Mouse (Mus musculus): ENCODE results near the gene Magi1. TPM values are rescaled to one million over a fixed set of nuclear protein-coding genes. Genes with fewer than 3 reads are reported as not detected.

Gene Magi1
- polyA plus RNA-seq, 1 experiment from 2014 or later: 6.2 TPM

GRCm38 (mm10) chr6:93822221-93822897, 461.4 kb downstream of the Magi1 start:
- Histone ChIP-seq H3K9me3 (replicated peaks; ENCODE audit: low read length) (no peaks in the 10 kb centered on the region), H3K27me3 (ENCODE audit: insufficient read depth, low read length) (no peaks in the 10 kb centered on the region), H3K27ac (no peak overlapping the region), H3K4me1 (replicated peaks; ENCODE audit: insufficient read depth, low read length) (peaks cover 4% of the 10 kb centered on the region; the same call in 1 of the 2 replicates), H3K9ac (ENCODE audit: low read depth, low read length) (no peak overlapping the region), H3K4me3 (replicated peaks; ENCODE audit: low read depth, low read length) (no peak overlapping the region), H3K36me3 (ENCODE audit: insufficient read depth, low read length) (no peaks in the 10 kb centered on the region), H3K4me2 (ENCODE audit: low read length) (0 out of 2 replicates have a peak overlapping the region, but pooled peaks have one; percentile 10)
- DNase-seq (ENCODE audit: low spot score) (peak; percentile 61), ATAC-seq (replicated peaks; ENCODE audit: low FRiP score, low read depth) (no peak)
- TF ChIP-seq CTCF (IDR thresholded peaks at IDR 0.05; ENCODE audit: low read depth): no peak
- 30% methylated on average over 9 of the region's 9 CpGs for WGBS

- ATAC-seq (replicated peaks; ENCODE audit: low FRiP score, low read depth) (no peak), DNase-seq (ENCODE audit: low spot score) (peak; percentile 62)
- H3K4me2 ChIP-seq (ENCODE audit: low read length): no peak overlapping the region
- peak overlapping the region; percentile 42; the same call in 1 of the 2 replicates for H3K27ac ChIP-seq
- H3K27me3 ChIP-seq (ENCODE audit: insufficient read depth, low read length): no peaks in the 10 kb centered on the region
- no peak overlapping the region for H3K4me3 ChIP-seq (replicated peaks; ENCODE audit: low read depth, low read length)
- no peak overlapping the region for H3K9ac ChIP-seq (ENCODE audit: low read depth, low read length)
- no peaks in the 10 kb centered on the region for H3K36me3 ChIP-seq (ENCODE audit: insufficient read depth, low read length)
- H3K9me3 ChIP-seq (replicated peaks; ENCODE audit: low read length): no peaks in the 10 kb centered on the region
- H3K4me1 ChIP-seq (replicated peaks; ENCODE audit: insufficient read depth, low read length): peaks cover 4% of the 10 kb centered on the region; the same call in 1 of the 2 replicates
- 26% methylated on average over 7 of the region's 7 CpGs for WGBS
- no peak for TF ChIP-seq CTCF (IDR thresholded peaks at IDR 0.05; ENCODE audit: low read depth)
Observed at GRCm38 (mm10) chr6:93821512-93821911, 462.2 kb downstream of the Magi1 start.

- no peak overlapping the region for H3K4me2 ChIP-seq (ENCODE audit: low read length)
- H3K27me3 ChIP-seq (ENCODE audit: insufficient read depth, low read length): no peaks in the 10 kb centered on the region
- 46% methylated on average over 6 of the region's 6 CpGs for WGBS
- H3K27ac ChIP-seq: no peak overlapping the region
- peaks cover 4% of the 10 kb centered on the region; the same call in 1 of the 2 replicates for H3K4me1 ChIP-seq (replicated peaks; ENCODE audit: insufficient read depth, low read length)
- H3K9ac ChIP-seq (ENCODE audit: low read depth, low read length): no peak overlapping the region
- no peak for TF ChIP-seq CTCF (IDR thresholded peaks at IDR 0.05; ENCODE audit: low read depth)
- no peak overlapping the region for H3K4me3 ChIP-seq (replicated peaks; ENCODE audit: low read depth, low read length)
- ATAC-seq (replicated peaks; ENCODE audit: low FRiP score, low read depth): no peak
- no peaks in the 10 kb centered on the region for H3K36me3 ChIP-seq (ENCODE audit: insufficient read depth, low read length)
- DNase-seq (ENCODE audit: low spot score): peak; percentile 39
- no peaks in the 10 kb centered on the region for H3K9me3 ChIP-seq (replicated peaks; ENCODE audit: low read length)
Observed at GRCm38 (mm10) chr6:93819888-93820287, 463.8 kb downstream of the Magi1 start.

GRCm38 (mm10) chr6:93819282-93819681, 464.4 kb downstream of the Magi1 start:
- no peak for DNase-seq (ENCODE audit: low spot score)
- no peaks in the 10 kb centered on the region for H3K36me3 ChIP-seq (ENCODE audit: insufficient read depth, low read length)
- no peak for TF ChIP-seq CTCF (IDR thresholded peaks at IDR 0.05; ENCODE audit: low read depth)
- no peak overlapping the region for H3K4me3 ChIP-seq (replicated peaks; ENCODE audit: low read depth, low read length)
- no peak overlapping the region for H3K27ac ChIP-seq
- H3K9ac ChIP-seq (ENCODE audit: low read depth, low read length): no peak overlapping the region
- ATAC-seq (replicated peaks; ENCODE audit: low FRiP score, low read depth): no peak
- WGBS: 88% methylated on average over 4 of the region's 4 CpGs
- H3K27me3 ChIP-seq (ENCODE audit: insufficient read depth, low read length): no peaks in the 10 kb centered on the region
- no peaks in the 10 kb centered on the region for H3K9me3 ChIP-seq (replicated peaks; ENCODE audit: low read length)
- H3K4me2 ChIP-seq (ENCODE audit: low read length): no peak overlapping the region
- peaks cover 4% of the 10 kb centered on the region; the same call in 1 of the 2 replicates for H3K4me1 ChIP-seq (replicated peaks; ENCODE audit: insufficient read depth, low read length)

- no peak overlapping the region for H3K4me2 ChIP-seq (ENCODE audit: low read length)
- ATAC-seq (replicated peaks; ENCODE audit: low FRiP score, low read depth) (no peak), DNase-seq (ENCODE audit: low spot score) (no peak)
- H3K27me3 ChIP-seq (ENCODE audit: insufficient read depth, low read length): no peaks in the 10 kb centered on the region
- H3K4me1 ChIP-seq (replicated peaks; ENCODE audit: insufficient read depth, low read length): peaks cover 4% of the 10 kb centered on the region; the same call in 1 of the 2 replicates
- H3K9me3 ChIP-seq (replicated peaks; ENCODE audit: low read length): no peaks in the 10 kb centered on the region
- 45% methylated on average over 4 of the region's 4 CpGs for WGBS
- no peaks in the 10 kb centered on the region for H3K36me3 ChIP-seq (ENCODE audit: insufficient read depth, low read length)
- no peak for TF ChIP-seq CTCF (IDR thresholded peaks at IDR 0.05; ENCODE audit: low read depth)
- H3K9ac ChIP-seq (ENCODE audit: low read depth, low read length): no peak overlapping the region
- no peak overlapping the region for H3K4me3 ChIP-seq (replicated peaks; ENCODE audit: low read depth, low read length)
- no peak overlapping the region for H3K27ac ChIP-seq
Observed at GRCm38 (mm10) chr6:93818494-93818893, 465.2 kb downstream of the Magi1 start.

GRCm38 (mm10) chr6:93805407-93805936, 478.2 kb downstream of the Magi1 start:
- no peak for TF ChIP-seq CTCF (IDR thresholded peaks at IDR 0.05; ENCODE audit: low read depth)
- Histone ChIP-seq H3K9me3 (replicated peaks; ENCODE audit: low read length) (no peaks in the 10 kb centered on the region), H3K27me3 (ENCODE audit: insufficient read depth, low read length) (no peaks in the 10 kb centered on the region), H3K4me1 (replicated peaks; ENCODE audit: insufficient read depth, low read length) (no peaks in the 10 kb centered on the region), H3K9ac (ENCODE audit: low read depth, low read length) (no peak overlapping the region), H3K36me3 (ENCODE audit: insufficient read depth, low read length) (no peaks in the 10 kb centered on the region), H3K4me2 (ENCODE audit: low read length) (no peak overlapping the region), H3K27ac (no peak overlapping the region), H3K4me3 (replicated peaks; ENCODE audit: low read depth, low read length) (no peak overlapping the region)
- 66% methylated on average over 5 of the region's 5 CpGs for WGBS
- DNase-seq (ENCODE audit: low spot score) (no peak), ATAC-seq (replicated peaks; ENCODE audit: low FRiP score, low read depth) (no peak)

All from kidney, postnatal 0 days (tissue).